Mouse (Mus musculus): Measurements from ENCODE around the gene Cers5.
A peak's percentile ranks its signal among the peaks of the same experiment; 100 is the strongest.
"Not testable (repeated sequence)": the region's sequence is repeated elsewhere in the genome, so short reads cannot be mapped to it uniquely, and the experiment has no call there.

Gene Cers5

GRCm38 (mm10) chr15:99790464-99790863 lies 17.8 kb upstream of the Cers5 start:
- no peak for DNase-seq (ENCODE audit: low read depth in 2 of 2, low spot score in 2 of 2)

GRCm38 (mm10) chr15:99787625-99788120 lies 15.0 kb upstream of the Cers5 start:
- DNase-seq (ENCODE audit: low read depth in 2 of 2, low spot score in 2 of 2) = no peak

GRCm38 (mm10) chr15:99778677-99779335 lies 6.1 kb upstream of the Cers5 start:
- DNase-seq (ENCODE audit: low read depth in 2 of 2, low spot score in 2 of 2) = no peak

- DNase-seq (ENCODE audit: low read depth in 2 of 2, low spot score in 2 of 2) = peak; percentile 15 to 39
Measured at GRCm38 (mm10) chr15:99778148-99778547, 5.5 kb upstream of the Cers5 start.

- no peak for DNase-seq (ENCODE audit: low read depth in 2 of 2, low spot score in 2 of 2)
Measured at GRCm38 (mm10) chr15:99772925-99773324, 240 bp upstream of the Cers5 start.

- peak; percentile 73 to 80 for DNase-seq (ENCODE audit: low read depth in 2 of 2, low spot score in 2 of 2)
Measured at GRCm38 (mm10) chr15:99772277-99772880, 306 bp downstream of the Cers5 start.

- DNase-seq (ENCODE audit: low read depth in 2 of 2, low spot score in 2 of 2) = peak; percentile 18 to 55
Measured at GRCm38 (mm10) chr15:99771601-99772276, 946 bp downstream of the Cers5 start.

- DNase-seq (ENCODE audit: low read depth in 2 of 2, low spot score in 2 of 2) = no peak
Measured at GRCm38 (mm10) chr15:99771004-99771500, 1.6 kb downstream of the Cers5 start.

GRCm38 (mm10) chr15:99768761-99769160 lies 3.9 kb downstream of the Cers5 start:
- no peak for DNase-seq (ENCODE audit: low read depth in 2 of 2, low spot score in 2 of 2)

GRCm38 (mm10) chr15:99767467-99767866 lies 5.2 kb downstream of the Cers5 start:
- DNase-seq (ENCODE audit: low read depth in 2 of 2, low spot score in 2 of 2) = no peak

- no peak for DNase-seq (ENCODE audit: low read depth in 2 of 2, low spot score in 2 of 2)
Measured at GRCm38 (mm10) chr15:99754204-99754603, 18.5 kb downstream of the Cers5 start.

- DNase-seq (ENCODE audit: low read depth in 2 of 2, low spot score in 2 of 2) = no peak
Measured at GRCm38 (mm10) chr15:99740229-99740628, 32.5 kb downstream of the Cers5 start.

- no peak for DNase-seq (ENCODE audit: low read depth in 2 of 2, low spot score in 2 of 2)
Measured at GRCm38 (mm10) chr15:99736675-99737074, 36.0 kb downstream of the Cers5 start.

GRCm38 (mm10) chr15:99735631-99736030 lies 37.1 kb downstream of the Cers5 start:
- peak; percentile 100 for DNase-seq (ENCODE audit: low read depth in 2 of 2, low spot score in 2 of 2)

GRCm38 (mm10) chr15:99733186-99733585 lies 39.5 kb downstream of the Cers5 start:
- no peak for DNase-seq (ENCODE audit: low read depth in 2 of 2, low spot score in 2 of 2)

GRCm38 (mm10) chr15:99731678-99732077 lies 41.0 kb downstream of the Cers5 start:
- no peak for DNase-seq (ENCODE audit: low read depth in 2 of 2, low spot score in 2 of 2)

- DNase-seq (ENCODE audit: low read depth in 2 of 2, low spot score in 2 of 2) = no peak
Measured at GRCm38 (mm10) chr15:99731167-99731566, 41.5 kb downstream of the Cers5 start.

- DNase-seq (ENCODE audit: low read depth in 2 of 2, low spot score in 2 of 2) = no peak
Measured at GRCm38 (mm10) chr15:99729056-99729783, 43.5 kb downstream of the Cers5 start.

GRCm38 (mm10) chr15:99728211-99728610 lies 44.5 kb downstream of the Cers5 start:
- no peak for DNase-seq (ENCODE audit: low read depth in 2 of 2, low spot score in 2 of 2)

- DNase-seq (ENCODE audit: low read depth in 2 of 2, low spot score in 2 of 2) = no peak
Measured at GRCm38 (mm10) chr15:99727525-99727924, 45.2 kb downstream of the Cers5 start.

- DNase-seq (ENCODE audit: low read depth in 2 of 2, low spot score in 2 of 2) = not testable (repeated sequence)
Measured at GRCm38 (mm10) chr15:99727039-99727438, 45.6 kb downstream of the Cers5 start.
